Mouse (Mus musculus) small intestine, adult 2 months (tissue): ENCODE measurements around the gene Adk.

Experiments used
- CTCF ChIP-seq: fragments of 200-500 bp; IDR thresholded peaks from 2 replicates; pipeline ENCODE4 v1.5.1; 2012; ENCODE audit warnings: low read depth, mild to moderate bottlenecking, control low read depth, inconsistent platforms, low read length, moderate library complexity, mixed read lengths; ENCODE audit not compliant: insufficient replicate concordance, insufficient read length; ENCODE audit errors: extremely low read depth
- POLR2A ChIP-seq: fragments of 200-500 bp; IDR thresholded peaks from 2 replicates; pipeline ENCODE4 v1.6.1; 2012; ENCODE audit warnings: low read depth, mild to moderate bottlenecking, control low read depth, inconsistent platforms, low read length, moderate library complexity

GRCm38 (mm10) chr14:21194336-21194735 lies 142.0 kb downstream of the Adk start:
- TF ChIP-seq CTCF (no peak), POLR2A (no peak)
